Mouse (Mus musculus): Measurements from ENCODE around the gene Gm17509.

GRCm38 (mm10) chr13:117260704-117261103 lies 39.8 kb upstream of the Gm17509 start:
- TF ChIP-seq CTCF (IDR thresholded peaks at IDR 0.05; ENCODE audit: low read depth, low read length): no peak
- no peak for TF ChIP-seq POLR2A (IDR thresholded peaks at IDR 0.05; ENCODE audit: extremely low read depth, insufficient read depth, low read length)
